Mouse (Mus musculus): ENCODE measurements at regions not wholly inside any gene's neighbourhood (a gene's known extent, or its start where the extent isn't known, plus 50 kb on each side); places are given as distances from the start of the nearest gene placed in this dataset.

DNA sequence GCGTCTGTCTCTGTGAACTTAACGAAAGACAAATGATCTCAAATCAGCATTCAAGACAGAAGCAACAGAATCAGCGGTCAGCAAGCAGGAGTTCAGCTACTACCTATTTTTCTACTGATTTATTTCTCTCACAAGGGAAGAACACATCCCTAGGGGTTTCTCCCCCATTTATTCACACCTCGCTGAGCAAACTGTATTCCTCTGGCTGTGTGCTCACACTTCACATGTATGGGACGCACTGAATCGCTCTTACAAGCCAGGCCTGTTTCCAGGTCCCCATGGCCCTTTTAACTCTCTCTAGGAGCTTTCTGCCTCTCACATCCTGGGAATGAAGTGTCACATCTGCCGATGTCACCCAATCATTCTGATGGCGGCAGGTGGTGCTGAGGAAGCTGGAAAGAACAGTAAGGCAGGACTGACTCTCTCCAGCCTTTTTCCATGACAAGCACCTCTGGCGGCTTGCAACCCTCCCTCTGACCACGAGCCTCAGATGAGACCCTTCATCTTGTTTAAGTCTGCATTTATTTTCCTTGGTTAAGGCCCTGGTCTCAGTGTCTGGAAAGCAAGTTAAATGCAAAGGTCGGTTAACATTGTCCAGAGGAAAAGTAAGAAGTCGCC lies 350.3 kb downstream of the 1500009L16Rik start:
- no peak for DNase-seq
- intact Hi-C loops (cut with DNase I), result no loop called here

DNA sequence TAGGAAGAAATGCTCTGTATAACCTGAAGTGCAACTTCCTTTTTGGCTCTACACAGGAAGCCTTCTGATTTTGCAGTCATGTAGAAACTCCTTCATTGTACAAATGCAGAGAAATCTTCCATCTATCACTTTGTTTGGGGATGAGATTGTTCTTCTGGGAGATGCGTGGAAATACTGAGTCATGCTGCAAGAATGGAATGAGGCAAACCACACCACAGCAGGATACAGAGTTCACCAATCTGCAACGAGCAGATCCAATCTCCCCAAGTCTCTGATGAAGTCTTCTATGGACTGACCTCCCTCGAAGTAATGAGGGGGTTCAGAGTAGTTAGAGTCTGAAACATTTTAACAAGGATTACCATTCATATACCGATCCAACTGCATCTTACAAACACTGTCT lies 352.9 kb downstream of the 1500009L16Rik start:
- intact Hi-C loops (cut with DNase I), result no loop called here
- no peak for DNase-seq

DNA sequence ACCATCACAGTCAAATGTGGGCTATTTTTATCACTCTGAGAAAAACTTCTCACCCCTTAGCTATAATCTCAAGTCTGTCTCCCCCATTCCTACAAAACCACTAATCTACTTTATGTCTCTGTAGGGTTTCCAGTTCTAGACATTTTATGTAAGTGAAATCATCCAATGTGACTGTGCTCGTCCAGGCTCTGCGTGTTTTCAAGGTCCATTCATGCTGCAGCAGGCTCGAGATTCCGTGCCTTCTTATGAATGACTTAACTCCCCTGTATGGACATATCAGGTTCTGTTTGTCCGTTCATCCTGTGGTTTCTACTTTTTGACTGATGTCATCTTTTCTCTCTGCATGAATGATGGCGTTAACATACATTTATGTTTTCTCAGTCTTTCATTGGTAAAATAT lies 357.6 kb downstream of the 1500009L16Rik start:
- DNase-seq, result no peak
- intact Hi-C loops (cut with DNase I), result no loop called here

DNA sequence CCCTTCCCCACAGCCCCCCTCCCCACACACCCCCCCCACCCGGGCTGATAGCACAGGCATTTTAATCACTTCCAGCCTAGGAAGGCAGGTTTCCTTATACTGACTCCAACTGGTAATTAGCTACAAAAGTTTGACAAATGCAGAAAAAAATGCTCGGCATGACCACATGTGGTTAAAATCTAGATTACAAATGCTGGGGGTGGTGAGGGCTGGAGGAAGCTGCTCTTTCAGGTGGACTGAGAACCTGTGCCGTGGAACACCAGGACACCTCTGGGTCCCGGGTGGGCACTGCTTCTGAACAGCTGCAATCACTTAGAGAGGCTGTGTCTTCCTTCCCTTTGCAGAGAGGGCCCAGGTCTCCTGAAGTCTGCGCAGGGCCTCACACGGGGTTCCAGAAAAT lies 358.7 kb downstream of the Nuak1 start:
- intact Hi-C loops (cut with DNase I), result no loop called here
- no peak for DNase-seq

DNA sequence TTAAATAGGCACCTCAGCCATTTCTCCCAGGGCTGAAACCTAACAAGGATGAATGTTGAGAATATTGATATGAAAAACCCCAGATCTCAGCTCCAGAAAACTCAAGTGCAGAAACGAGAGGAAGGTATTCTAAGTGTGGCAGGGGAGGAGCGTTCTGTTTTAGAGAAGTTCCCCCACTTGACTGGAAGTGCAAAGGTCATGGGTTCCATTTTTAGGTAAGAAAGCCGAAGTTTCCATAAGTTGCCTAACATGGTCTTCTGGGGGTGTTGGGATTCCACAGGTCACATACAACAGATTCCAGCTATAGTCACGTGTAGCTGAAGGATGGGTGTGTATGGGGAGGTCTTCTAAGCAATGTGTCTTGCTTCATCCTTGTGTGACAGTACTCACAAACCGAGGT lies 352.9 kb downstream of the Nuak1 start:
- DNase-seq, result no peak
- intact Hi-C loops (cut with DNase I), result no loop called here

DNA sequence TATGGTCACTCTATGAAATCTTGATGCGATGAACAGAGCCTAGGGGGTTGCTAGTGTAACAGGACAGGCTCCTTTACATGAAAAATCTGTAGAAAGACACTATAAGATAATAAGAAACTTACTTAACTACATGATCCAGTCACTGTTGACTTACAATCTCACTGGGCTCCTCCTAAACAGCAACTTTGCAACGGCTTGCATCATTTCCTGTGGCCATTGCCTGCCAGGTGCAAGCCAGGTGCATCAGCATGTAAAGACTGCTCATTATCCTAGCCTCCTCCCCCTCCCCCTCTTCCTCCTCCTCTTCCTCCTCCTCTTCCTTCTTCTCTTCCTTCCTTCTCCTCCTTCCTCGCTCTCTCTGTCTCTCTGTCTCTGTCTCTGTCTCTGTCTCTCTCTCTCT lies 352.5 kb downstream of the Nuak1 start:
- intact Hi-C loops (cut with DNase I), result no loop called here
- no peak for DNase-seq

DNA sequence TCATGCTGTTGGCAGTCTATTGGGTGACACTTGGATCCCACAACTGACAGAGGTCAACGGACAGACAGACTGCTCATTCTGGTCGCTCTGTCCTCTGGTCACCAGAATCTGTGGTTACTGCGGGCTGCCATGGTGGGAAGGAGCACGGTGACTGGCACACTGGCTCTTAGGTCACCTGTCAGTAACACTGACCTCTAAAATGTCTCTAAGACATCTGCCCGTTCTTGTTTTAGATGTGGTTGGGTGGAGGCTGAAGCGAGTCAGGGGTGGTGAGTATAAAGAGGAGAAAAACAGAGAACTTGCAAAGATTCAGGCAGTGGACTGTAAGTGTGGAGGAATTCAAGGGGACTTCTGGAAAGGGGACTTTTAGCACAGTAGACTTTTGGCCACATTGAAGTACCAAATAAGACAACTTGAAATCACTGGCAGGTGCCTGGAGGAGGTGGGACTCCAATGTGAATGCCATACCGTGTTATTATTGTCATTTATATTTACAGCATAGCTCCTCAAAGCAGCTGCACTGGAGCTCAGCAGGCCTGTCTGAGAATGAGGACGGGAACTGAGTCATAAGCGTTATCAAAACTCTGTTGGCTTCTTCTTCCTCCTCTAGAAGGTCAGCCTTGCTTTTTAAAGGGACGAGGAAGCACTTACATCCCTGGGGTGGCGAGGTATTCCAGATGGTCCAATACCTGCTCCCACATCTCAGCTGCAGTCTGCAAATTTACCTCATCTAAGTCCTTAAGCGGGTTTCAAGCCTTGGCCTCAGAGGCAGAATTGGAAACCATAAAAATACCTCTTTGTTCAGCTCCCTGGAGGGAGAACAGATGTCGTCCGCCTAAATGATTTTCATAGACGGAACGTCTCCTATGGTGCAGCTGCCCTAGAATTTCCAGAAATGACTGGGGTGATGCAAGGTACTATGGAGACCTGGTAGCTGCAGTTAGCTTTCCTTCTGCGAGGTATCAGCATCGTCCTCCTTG lies 351.3 kb downstream of the Nuak1 start:
- intact Hi-C loops (cut with DNase I), result no loop called here
- no peak for DNase-seq

DNA sequence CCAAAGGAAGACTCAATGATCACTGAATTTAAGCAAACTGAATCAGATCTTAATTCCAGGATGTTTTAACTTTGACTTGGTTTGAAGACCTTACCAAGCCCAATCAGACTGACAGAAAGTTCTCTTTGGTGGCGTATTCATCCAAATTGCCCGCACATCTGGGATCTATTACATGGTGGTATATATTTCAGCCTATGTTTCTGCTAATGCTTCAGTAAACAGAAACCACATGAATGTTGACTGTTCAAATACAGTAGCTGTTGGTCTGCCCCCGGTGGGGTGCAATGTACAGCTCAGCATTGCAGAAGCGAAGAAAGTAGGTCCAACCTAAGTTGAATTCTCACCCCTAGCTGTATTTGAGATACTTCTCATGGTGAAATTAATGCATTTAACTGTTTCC lies 346.5 kb downstream of the Nuak1 start:
- no peak for DNase-seq
- intact Hi-C loops (cut with DNase I), result no loop called here

DNA sequence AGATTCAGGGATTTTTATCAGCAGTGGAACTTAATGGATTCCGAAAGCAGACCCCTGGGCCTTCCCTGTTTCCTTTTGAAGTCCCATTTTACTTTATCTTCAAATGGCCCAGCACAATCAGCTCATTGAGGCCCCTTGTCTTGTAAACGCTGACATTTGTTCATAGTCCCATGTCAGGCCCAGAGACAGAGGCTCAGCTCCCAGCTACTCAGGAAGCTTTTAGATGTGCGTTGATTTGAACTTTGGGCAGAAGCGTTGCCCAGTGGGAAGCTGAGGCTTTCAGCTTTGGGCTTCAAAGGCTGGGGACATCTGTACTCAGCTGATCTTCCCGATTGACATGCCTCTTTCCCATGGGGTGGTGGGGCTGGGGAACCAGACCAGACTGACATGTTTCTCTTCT lies 343.2 kb downstream of the Nuak1 start:
- no peak for DNase-seq
- intact Hi-C loops (cut with DNase I), result no loop called here

DNA sequence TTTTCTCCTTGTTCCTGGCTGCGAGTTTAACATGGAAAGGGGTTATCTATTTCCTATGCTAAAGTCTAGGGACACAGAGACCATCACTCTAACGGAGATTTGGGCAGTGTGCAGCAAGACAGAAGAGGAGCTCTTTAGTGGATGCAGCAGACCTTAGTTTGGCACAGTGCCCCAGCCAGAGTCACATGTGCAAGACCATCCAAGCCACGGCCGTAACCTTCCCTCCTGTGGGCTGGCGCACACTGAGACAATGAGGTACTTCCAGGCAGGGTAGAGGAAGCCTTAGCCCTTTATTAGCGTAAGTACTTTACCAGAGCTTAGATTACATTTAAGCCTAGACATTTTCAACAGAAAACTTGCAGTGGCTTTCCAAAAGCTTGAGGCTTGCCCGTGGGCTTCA lies 336.4 kb downstream of the Nuak1 start:
- DNase-seq, result peak; percentile 33 to 53
- intact Hi-C loops (cut with DNase I), result no loop called here

DNA sequence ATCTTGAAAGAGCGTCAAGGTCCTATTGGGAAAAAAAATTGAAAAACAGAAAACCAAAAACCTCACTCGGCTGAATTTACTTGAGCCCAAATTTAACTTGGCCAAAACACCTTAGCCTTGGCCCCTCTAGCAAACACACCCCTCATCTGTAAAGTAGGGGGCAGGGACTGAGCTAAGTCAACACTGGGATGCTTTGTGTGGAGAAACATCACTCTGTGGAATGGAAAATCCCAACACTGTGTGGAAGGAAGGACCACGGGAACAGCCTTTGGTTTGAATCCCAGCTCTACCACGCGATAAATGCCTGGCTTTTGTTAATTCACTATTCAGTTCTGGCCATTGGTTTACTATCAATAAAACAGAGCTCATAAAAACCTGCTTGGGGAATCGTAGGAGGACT lies 335.8 kb downstream of the Nuak1 start:
- no peak for DNase-seq
- intact Hi-C loops (cut with DNase I), result no loop called here

DNA sequence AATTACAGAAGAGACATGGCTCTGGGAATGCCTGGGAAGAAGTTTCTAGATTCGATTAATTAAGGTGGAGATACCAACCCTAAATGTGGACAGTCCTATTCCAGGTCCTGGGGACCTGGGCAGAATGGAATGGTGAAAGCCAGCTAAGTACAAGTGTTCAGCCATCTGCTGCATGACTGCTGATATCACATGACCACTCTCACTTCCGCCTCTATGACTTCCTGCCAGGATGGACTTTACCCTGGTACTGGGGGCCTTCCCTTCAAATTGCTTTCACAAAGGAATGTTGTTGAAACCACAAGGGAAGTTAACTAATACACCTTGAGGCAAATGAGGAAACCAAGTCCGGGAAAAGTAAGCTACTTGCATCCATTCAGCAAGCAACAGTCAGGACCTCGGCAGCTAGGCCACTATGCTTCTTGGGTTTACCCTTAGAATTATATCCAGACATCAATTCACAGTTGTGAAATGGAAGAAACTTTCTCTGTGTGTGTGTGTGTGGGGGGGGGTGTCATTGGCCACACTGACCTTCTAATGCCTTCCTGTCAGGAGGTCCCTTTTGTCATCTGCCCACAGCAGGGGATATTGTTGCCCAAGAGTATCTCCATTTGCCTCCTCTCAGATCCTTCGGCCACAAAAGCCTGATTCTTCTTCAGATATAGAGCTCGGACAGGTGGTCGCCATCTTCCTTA lies 330.6 kb downstream of the Nuak1 start:
- intact Hi-C loops (cut with DNase I), result no loop called here
- DNase-seq, result no peak

DNA sequence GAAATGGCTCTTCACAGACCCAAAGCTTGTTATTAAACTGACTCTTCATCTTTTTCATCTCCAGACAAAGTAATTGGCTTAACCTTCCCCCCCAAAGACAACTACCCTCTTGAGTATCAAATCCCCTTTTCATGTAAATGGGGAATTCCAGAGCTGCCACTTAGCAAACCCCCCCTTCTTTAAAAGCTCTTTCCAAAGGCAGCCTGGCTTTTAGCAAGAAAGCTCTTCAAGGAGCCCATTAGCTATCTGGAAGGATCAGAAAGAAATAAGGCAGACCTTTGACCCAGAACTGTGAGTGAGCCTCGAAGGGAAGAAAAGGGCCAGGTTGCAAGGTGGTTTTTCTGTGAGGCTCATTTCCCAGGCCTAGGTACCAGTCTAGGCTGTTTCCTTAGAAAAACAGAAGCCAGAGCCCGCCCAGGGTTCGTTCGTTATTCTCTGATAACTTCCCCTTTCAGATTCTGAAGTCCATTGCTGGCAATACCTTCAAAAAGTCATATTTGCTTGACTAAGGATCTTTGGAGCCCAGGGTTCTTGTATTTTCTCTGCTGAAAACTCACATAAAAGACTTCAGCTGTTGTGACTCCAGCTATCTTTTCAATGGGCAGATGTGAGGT lies 329.9 kb downstream of the Nuak1 start:
- intact Hi-C loops (cut with DNase I), result no loop called here
- no peak for DNase-seq

DNA sequence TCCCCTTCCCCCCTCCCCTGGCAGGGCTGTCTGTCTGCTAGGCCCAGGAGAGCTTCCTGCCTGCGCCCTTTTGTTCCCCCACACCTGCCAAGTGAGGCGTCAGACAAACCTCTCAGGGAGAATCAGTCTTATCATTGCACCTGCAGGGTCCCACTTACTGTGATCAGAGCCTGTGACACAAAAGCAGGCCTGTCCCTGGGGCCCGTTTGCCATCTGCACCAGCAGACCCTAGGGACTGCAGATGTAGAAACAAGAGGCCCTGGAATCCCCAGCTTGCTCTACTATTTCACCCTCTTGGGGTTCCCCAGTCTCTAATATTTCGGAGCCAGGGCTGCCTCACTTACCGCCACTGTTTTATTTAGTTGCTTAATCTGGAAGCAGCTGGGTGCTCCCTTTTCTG lies 328.9 kb downstream of the Nuak1 start:
- no peak for DNase-seq
- intact Hi-C loops (cut with DNase I), result no loop called here

DNA sequence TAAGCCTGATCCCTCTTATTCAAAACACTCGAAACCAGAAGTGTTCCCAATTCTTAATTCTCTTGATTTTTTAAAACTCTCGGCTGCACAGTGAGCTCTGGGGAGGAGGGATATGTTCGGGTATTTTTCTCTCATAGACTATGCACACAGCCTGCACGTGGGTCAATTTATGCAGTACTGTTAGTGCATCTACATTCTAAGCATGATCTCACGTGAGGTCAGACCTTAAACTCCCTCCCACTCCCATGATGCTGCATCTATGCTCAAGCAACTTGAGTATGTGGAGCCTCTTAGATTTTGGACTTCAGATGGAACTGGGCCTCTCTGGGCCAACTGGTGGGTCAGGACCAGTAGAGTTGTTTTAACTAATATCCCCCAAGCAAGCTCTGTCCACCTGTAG lies 328.5 kb downstream of the Nuak1 start:
- DNase-seq, result no peak
- intact Hi-C loops (cut with DNase I), result no loop called here

DNA sequence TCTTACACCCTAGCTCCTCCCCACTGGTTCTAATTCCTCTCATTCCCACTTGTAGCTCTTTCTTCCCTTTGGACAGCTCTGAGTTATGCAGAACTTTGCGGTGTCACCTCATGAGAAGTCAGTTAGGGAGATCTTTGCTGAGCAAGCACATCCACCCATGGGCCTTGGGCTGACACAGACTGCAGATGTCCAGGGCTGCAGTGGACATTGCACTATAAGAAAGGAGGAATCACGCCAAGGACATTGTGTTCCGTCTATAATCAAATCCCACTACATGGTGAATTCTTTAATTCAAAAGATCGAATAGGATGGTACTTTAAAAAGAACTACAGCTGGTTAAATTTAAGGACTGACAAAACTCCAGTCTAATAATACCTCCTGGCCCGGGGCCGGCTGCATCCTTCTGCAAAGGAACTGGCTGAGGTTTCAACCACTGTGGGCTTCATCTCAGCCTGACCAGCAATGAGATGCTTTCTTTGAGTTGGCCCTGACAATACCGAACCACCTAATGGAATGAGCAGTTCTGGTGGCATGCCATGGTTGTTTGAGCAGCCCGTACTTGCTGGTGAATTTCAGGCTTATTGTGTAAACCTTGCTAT lies 320.3 kb downstream of the Nuak1 start:
- intact Hi-C loops (cut with DNase I), result no loop called here
- peak; percentile 35 to 49 for DNase-seq

DNA sequence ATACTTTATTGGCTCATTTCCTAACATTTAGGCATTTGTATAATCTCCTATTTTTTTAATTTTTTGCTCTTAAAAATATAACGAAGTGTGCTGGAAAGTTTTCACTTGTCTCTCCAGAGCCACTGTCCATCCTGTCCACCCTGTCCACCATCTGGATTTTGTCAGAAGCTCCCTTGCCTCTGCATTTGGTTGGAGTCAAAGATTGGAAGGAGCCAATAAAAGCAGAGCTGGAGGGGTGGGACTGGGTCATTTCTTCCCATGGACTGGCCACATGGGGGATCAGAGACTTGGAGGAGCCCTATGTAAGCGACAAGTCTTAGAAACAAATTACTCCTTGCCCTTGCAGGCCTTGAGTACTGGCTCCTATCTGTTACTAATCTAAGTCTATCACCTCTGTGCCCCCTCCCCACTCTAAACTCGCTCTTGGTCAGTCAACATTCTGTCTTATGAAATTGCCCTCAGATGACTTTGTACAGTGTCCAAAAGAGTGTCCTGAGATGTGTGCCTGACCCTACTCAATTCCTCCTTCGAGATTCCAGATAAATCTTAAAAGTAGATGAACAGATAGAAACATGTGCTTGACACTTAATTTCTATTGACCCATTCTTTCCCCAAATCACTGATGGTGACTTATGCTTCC lies 303.3 kb downstream of the Nuak1 start:
- intact Hi-C loops (cut with DNase I), result no loop called here
- DNase-seq, result peak; percentile 48 to 49

DNA sequence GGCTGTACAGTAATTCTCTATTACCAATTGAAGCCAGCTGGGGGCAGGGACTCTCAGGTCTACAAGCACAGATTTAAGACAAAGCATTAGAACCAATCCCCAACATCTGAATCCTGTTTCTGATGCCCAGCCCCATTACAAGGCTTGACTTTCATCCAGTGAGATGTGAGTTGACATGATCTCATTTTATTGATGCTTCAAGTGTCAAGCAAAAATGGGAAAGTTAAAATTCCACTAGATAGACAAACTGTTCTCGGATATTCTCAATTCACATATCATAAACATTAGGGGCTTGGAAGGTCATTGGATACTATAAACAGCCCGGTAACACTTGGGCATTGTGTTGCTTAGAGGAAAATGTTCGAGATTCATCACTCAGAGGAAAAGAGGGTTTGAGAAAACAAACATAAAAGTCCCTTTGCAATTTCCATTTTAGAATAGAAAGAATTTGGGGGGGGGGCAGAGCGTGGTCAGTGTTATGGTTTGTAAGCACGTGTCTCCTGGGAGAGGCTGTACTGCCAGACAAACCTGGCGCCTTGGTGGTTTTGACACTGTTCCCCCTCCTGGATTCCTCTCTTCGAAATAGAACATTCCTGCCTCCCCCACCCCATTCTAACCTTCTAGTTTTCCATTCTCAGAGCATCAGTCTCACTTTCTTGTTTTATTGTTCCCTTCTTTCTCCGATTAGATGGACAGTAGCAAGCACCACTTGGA lies 297.5 kb downstream of the Nuak1 start:
- intact Hi-C loops (cut with DNase I), result no loop called here

DNA sequence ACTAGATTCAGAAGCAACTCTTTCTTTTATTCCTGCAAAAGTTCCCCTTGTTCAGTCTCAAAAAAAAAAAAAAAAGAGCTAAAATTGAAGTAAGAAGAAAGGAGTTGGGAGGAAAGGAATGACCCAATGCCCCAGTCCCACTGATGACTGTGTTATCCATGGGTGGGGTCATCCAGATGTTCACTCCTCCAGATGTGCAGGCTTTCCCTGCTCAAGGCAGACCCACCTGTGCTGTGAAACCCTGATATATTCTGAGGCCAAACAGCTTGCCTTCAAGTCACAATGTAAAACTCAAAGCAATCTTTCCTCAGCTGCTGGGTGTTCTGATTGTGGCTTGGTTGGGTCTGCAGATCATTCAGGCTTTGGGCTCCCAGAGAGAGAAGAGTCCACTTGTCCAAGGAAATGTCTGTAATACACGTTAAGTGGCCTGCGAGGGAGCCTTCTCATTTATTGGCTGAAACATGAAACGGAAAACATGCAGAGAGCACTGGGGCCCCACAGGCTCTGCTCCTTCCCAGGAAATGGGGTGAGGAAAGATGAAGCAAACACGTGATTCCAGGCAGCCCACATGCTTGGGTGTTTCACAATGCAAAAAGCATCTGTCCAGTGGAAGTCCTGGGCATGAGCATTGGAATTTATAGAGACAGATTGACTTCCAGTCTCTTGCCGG lies 296.6 kb downstream of the Nuak1 start:
- intact Hi-C loops (cut with DNase I), result no loop called here
- peak; percentile 30 to 36 for DNase-seq

More for the DNA sequence above, 297.5 kb downstream of the Nuak1 start:
- no peak for DNase-seq
